In the genomic region with DNA sequence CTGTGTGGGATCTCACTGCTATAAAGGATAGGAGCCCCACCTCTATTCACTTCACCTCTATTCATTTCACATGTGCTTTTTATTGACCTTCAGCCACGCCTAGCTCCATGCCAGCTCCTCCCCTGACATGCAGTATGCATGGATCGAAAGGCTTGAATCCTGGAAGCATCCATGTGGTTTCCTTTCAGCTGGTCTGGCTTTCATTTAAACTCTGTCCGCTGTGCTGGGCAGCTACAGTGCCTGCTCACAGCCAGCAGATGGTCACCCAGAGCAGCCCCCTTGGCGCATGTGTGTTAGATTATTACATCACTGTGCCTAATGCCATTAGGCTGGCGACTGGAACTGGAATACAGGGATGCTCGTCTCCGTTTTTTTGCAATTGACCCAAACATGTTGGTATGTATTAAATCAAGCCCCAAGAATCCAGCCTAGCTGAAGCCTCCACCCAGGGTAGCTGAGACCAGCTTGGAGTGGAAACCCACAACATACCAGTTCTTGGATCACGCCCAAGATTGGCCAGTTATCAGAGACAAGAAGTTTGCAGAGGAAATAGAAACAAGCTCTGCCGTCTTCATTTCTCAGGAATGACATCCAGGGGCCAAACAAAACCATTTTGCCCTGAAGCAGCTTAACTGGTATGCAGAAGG, we compare ENCODE assay signal across 8 mouse cellular contexts.
DNase-seq lines count a peak whose midpoint lies in the region; ATAC-seq and TF ChIP-seq lines count a peak whose summit lies in the region.

No protein-coding gene starts in this region.

- no peaks in the 10 kb centered on the region for H3K27me3 ChIP-seq in heart, embryonic 12.5 days (replicated peaks)
- H3K27me3 ChIP-seq in heart, embryonic 11.5 days (ENCODE audit: control insufficient read depth, insufficient read depth, low read length) = no peaks in the 10 kb centered on the region
- no peaks in the 10 kb centered on the region for H3K27me3 ChIP-seq in forebrain, postnatal 0 days (ENCODE audit: insufficient read depth, low read length)
- no peaks in the 10 kb centered on the region for H3K27me3 ChIP-seq in lung, embryonic 14.5 days (ENCODE audit: insufficient read depth, low read length)

- TF ChIP-seq CTCF in brain, embryonic 14.5 days (IDR thresholded peaks at IDR 0.05; ENCODE audit: borderline replicate concordance, extremely low read depth, insufficient read depth, insufficient read length) = peak; percentile 10; the same call in 1 of the 2 replicates
- peak; percentile 31 for TF ChIP-seq CTCF in forebrain, postnatal 0 days (IDR thresholded peaks at IDR 0.05; ENCODE audit: low read depth)
- TF ChIP-seq CTCF in lung, embryonic 14.5 days (IDR thresholded peaks at IDR 0.05; ENCODE audit: low read depth) = peak; percentile 27; the same call in 1 of the 2 replicates

- H3K36me3 ChIP-seq in heart, embryonic 12.5 days = no peaks in the 10 kb centered on the region
- H3K36me3 ChIP-seq in heart, embryonic 11.5 days (ENCODE audit: control insufficient read depth, insufficient read depth, low read length) = no peaks in the 10 kb centered on the region
- no peaks in the 10 kb centered on the region for H3K36me3 ChIP-seq in forebrain, postnatal 0 days (ENCODE audit: insufficient read depth)
- no peaks in the 10 kb centered on the region for H3K36me3 ChIP-seq in lung, embryonic 14.5 days (ENCODE audit: insufficient read depth)

- WGBS in heart, embryonic 12.5 days = 58% methylated on average over 9 of the region's 9 CpGs
- 67% methylated on average over 9 of the region's 9 CpGs for WGBS in heart, embryonic 11.5 days (ENCODE audit: insufficient replicate concordance)
- WGBS in forebrain, postnatal 0 days = 63% methylated on average over 9 of the region's 9 CpGs
- 56% methylated on average over 9 of the region's 9 CpGs for WGBS in lung, embryonic 14.5 days

- peak overlapping the region; percentile 5; the same call in 1 of the 2 replicates for H3K27ac ChIP-seq in heart, embryonic 12.5 days (ENCODE audit: poor library complexity, severe bottlenecking)
- H3K27ac ChIP-seq in heart, embryonic 11.5 days (ENCODE audit: low read depth, low read length) = no peak overlapping the region
- H3K27ac ChIP-seq in forebrain, postnatal 0 days (ENCODE audit: low read depth, low read length) = no peak overlapping the region
- H3K27ac ChIP-seq in lung, embryonic 14.5 days (ENCODE audit: low read depth) = no peak overlapping the region

- H3K4me3 ChIP-seq in heart, embryonic 12.5 days = no peak overlapping the region
- H3K4me3 ChIP-seq in heart, embryonic 11.5 days (ENCODE audit: low read depth, low read length) = no peak overlapping the region
- H3K4me3 ChIP-seq in forebrain, postnatal 0 days (ENCODE audit: low read depth, low read length) = no peak overlapping the region
- H3K4me3 ChIP-seq in lung, embryonic 14.5 days (ENCODE audit: low read depth, low read length) = no peak overlapping the region

- H3K9ac ChIP-seq in heart, embryonic 12.5 days = no peak overlapping the region
- H3K9ac ChIP-seq in heart, embryonic 11.5 days (ENCODE audit: low read depth, low read length) = no peak overlapping the region
- no peak overlapping the region for H3K9ac ChIP-seq in forebrain, postnatal 0 days
- H3K9ac ChIP-seq in lung, embryonic 14.5 days = no peak overlapping the region

- DNase-seq in brain, embryonic 14.5 days (ENCODE audit: low read depth) = peak; percentile 68
- peak; percentile 28 for DNase-seq in forebrain, postnatal 0 days
- peak; percentile 57 for DNase-seq in lung, embryonic 14.5 days
- no peak for DNase-seq in right cerebral cortex, postnatal 14 days
- DNase-seq in right cerebral cortex, postnatal 25 days = no peak
- no peak for DNase-seq in B cell, adult 2 months

- peaks cover 6% of the 10 kb centered on the region; the same call in 1 of the 2 replicates for H3K4me1 ChIP-seq in heart, embryonic 12.5 days (replicated peaks)
- H3K4me1 ChIP-seq in heart, embryonic 11.5 days (ENCODE audit: control insufficient read depth, insufficient read depth, low read length) = 0 out of 2 replicates have a peak, but pooled peaks cover 5% of the 10 kb centered on the region
- no peaks in the 10 kb centered on the region; the same call in 1 of the 2 replicates for H3K4me1 ChIP-seq in forebrain, postnatal 0 days (ENCODE audit: insufficient read depth)
- H3K4me1 ChIP-seq in lung, embryonic 14.5 days (ENCODE audit: insufficient read depth) = 0 out of 2 replicates have a peak, but pooled peaks cover 5% of the 10 kb centered on the region

- H3K4me2 ChIP-seq in heart, embryonic 12.5 days = no peak overlapping the region
- no peak overlapping the region for H3K4me2 ChIP-seq in heart, embryonic 11.5 days
- no peak overlapping the region for H3K4me2 ChIP-seq in forebrain, postnatal 0 days (ENCODE audit: low read depth)
- H3K4me2 ChIP-seq in lung, embryonic 14.5 days = no peak overlapping the region

- TF ChIP-seq POLR2A in brain, embryonic 14.5 days (IDR thresholded peaks at IDR 0.05; ENCODE audit: borderline replicate concordance, extremely low read depth, insufficient read depth, insufficient read length, poor library complexity, severe bottlenecking) = no peak

- no peaks in the 10 kb centered on the region for H3K9me3 ChIP-seq in heart, embryonic 12.5 days (replicated peaks)
- H3K9me3 ChIP-seq in heart, embryonic 11.5 days (replicated peaks; ENCODE audit: control insufficient read depth, low read length) = no peaks in the 10 kb centered on the region
- no peaks in the 10 kb centered on the region for H3K9me3 ChIP-seq in forebrain, postnatal 0 days (ENCODE audit: low read length)
- H3K9me3 ChIP-seq in lung, embryonic 14.5 days (ENCODE audit: low read depth, low read length) = no peaks in the 10 kb centered on the region

- no peak for ATAC-seq in heart, embryonic 12.5 days (ENCODE audit: insufficient number of reproducible peaks, low FRiP score)
- ATAC-seq in heart, embryonic 11.5 days (replicated peaks; ENCODE audit: insufficient number of reproducible peaks, low FRiP score, low TSS enrichment) = no peak
- peak; percentile 43; the same call in 1 of the 2 replicates for ATAC-seq in forebrain, postnatal 0 days
- ATAC-seq in lung, embryonic 14.5 days (ENCODE audit: insufficient read depth) = peak; percentile 55; the same call in 1 of the 2 replicates

Comparison
In these comparisons a context has a peak if more than half of its experiments do, and no peak if none do; other contexts are left out.
1. ATAC-seq: peak in forebrain, postnatal 0 days (single experiment) and lung, embryonic 14.5 days (single experiment); none in heart, embryonic 12.5 days (single experiment) and heart, embryonic 11.5 days (single experiment).
2. DNase-seq: peak in brain, embryonic 14.5 days (single experiment), forebrain, postnatal 0 days (single experiment) and lung, embryonic 14.5 days (single experiment); none in right cerebral cortex, postnatal 14 days (single experiment), right cerebral cortex, postnatal 25 days (single experiment) and B cell, adult 2 months (0 of 2).
3. Peak in every context shown above with its lines, with median percentiles within 50 percentile points of each other: CTCF ChIP-seq.